Mouse (Mus musculus) stomach, embryonic 16.5 days (tissue): ENCODE results near the gene Ankrd2. TPM values are rescaled to one million over a fixed set of nuclear protein-coding genes. Genes with fewer than 3 reads are reported as not detected.

Source experiments
- ATAC-seq: fragments of 200-750 bp; cut with Nextera tagmentation; 2 replicates; pipeline ENCODE4 v1.8.0; 2017; ENCODE audit warnings: moderate number of reproducible peaks, moderate TSS enrichment; ENCODE audit not compliant: insufficient read depth, low FRiP score
- H3K27ac ChIP-seq: fragments of 300-500 bp; sonication (generic); 2 replicates; pipeline ENCODE4 v1.5.1; 2014; ENCODE audit warnings: low read length
- H3K27me3 ChIP-seq: fragments of 300-500 bp; sonication (generic); 2 replicates; pipeline ENCODE4 v1.6.1; 2014; ENCODE audit warnings: low read length, control low read depth, mixed read lengths; ENCODE audit not compliant: control insufficient read depth, insufficient read depth
- H3K36me3 ChIP-seq: fragments of 300-500 bp; sonication (generic); 2 replicates; pipeline ENCODE4 v1.6.1; 2014; ENCODE audit warnings: low read length; ENCODE audit not compliant: control insufficient read depth, insufficient read depth
- H3K4me1 ChIP-seq: fragments of 300-500 bp; sonication (generic); 2 replicates; pipeline ENCODE4 v1.6.1; 2014; ENCODE audit warnings: low read length, control low read depth, mixed read lengths; ENCODE audit not compliant: control insufficient read depth, insufficient read depth
- H3K4me2 ChIP-seq: fragments of 300-500 bp; sonication (generic); 2 replicates; pipeline ENCODE4 v1.6.1; 2014; ENCODE audit warnings: low read depth, low read length, mixed read lengths
- H3K4me3 ChIP-seq: fragments of 300-500 bp; sonication (generic); replicated peaks from 2 replicates; pipeline ENCODE4 v1.5.1; 2014; ENCODE audit warnings: mild to moderate bottlenecking, low read length
- H3K9ac ChIP-seq: fragments of 300-500 bp; sonication (generic); 2 replicates; pipeline ENCODE4 v1.6.1; 2014; ENCODE audit warnings: low read length
- H3K9me3 ChIP-seq: fragments of 300-500 bp; sonication (generic); replicated peaks from 2 replicates; pipeline ENCODE4 v1.6.1; 2016; ENCODE audit warnings: low read length, control low read depth; ENCODE audit not compliant: control insufficient read depth
- WGBS: fragments of 180-500 bp; shearing (Covaris S2); extraction: QIAGEN DNeasy Blood & Tissue Kit; methylation state at CpG from one replicate; pipeline ENCODE4 v1.1.7; 2014; 5-methylcytosine and 5-hydroxymethylcytosine counted together
- polyA plus RNA-seq: library from polyadenylated mRNA; unstranded; fragments of >200 nt; fragmentation: Nextera tagmentation; extraction: Ambion mirVana; gene quantifications from 2 replicates; pipeline ENCODE4 v1.2.1, GENCODE M21; 2015

The Ankrd2 gene
- polyA plus RNA-seq, 1 experiment from 2014 or later = 0.84 TPM

GRCm38 (mm10) chr19:42037167-42037702 is 1.4 kb downstream of the Ankrd2 start:
- no peaks in the 10 kb centered on the region for H3K27me3 ChIP-seq
- no peak overlapping the region for H3K9ac ChIP-seq
- ATAC-seq = no peak
- H3K4me3 ChIP-seq = no peak overlapping the region
- WGBS = 58% methylated on average over 11 of the region's 11 CpGs
- H3K4me1 ChIP-seq = peaks cover 16% of the 10 kb centered on the region; the same call in 1 of the 2 replicates
- H3K27ac ChIP-seq = no peak overlapping the region
- H3K36me3 ChIP-seq = 0 out of 2 replicates have a peak, but pooled peaks cover 7% of the 10 kb centered on the region
- no peaks in the 10 kb centered on the region for H3K9me3 ChIP-seq
- no peak overlapping the region for H3K4me2 ChIP-seq

GRCm38 (mm10) chr19:42038310-42038709 is 2.5 kb downstream of the Ankrd2 start:
- Histone ChIP-seq H3K9me3 (no peaks in the 10 kb centered on the region), H3K4me2 (no peak overlapping the region), H3K27me3 (no peaks in the 10 kb centered on the region), H3K4me3 (no peak overlapping the region), H3K4me1 (peaks cover 16% of the 10 kb centered on the region; the same call in 1 of the 2 replicates), H3K27ac (no peak overlapping the region), H3K36me3 (0 out of 2 replicates have a peak, but pooled peaks cover 7% of the 10 kb centered on the region), H3K9ac (no peak overlapping the region)
- WGBS = 84% methylated on average over 12 of the region's 12 CpGs
- no peak for ATAC-seq

- 94% methylated on average over 6 of the region's 6 CpGs for WGBS
- no peak for ATAC-seq
- no peak overlapping the region for H3K4me2 ChIP-seq
Measured at GRCm38 (mm10) chr19:42043988-42044387, 8.2 kb downstream of the Ankrd2 start.

GRCm38 (mm10) chr19:42045269-42046102 is 9.7 kb downstream of the Ankrd2 start, which contains the start of gene Hoga1:
Hoga1 (plus strand) TSS chr19:42045610.
- ATAC-seq = peak; percentile 91
- WGBS = 19% methylated on average over 23 of the region's 23 CpGs
- Histone ChIP-seq H3K36me3 (no peaks in the 10 kb centered on the region), H3K9me3 (no peaks in the 10 kb centered on the region), H3K4me2 (peak within 1 kb of the TSS; percentile 73), H3K27me3 (no peaks in the 10 kb centered on the region), H3K9ac (peak within 1 kb of the TSS; percentile 58), H3K4me1 (peaks cover 8% of the 10 kb centered on the region; the same call in 1 of the 2 replicates), H3K4me3 (peak within 1 kb of the TSS; percentile 42), H3K27ac (no peak within 1 kb of the TSS)

More at GRCm38 (mm10) chr19:42043988-42044387, 8.2 kb downstream of the Ankrd2 start:
- Histone ChIP-seq H3K4me1 (peaks cover 8% of the 10 kb centered on the region; the same call in 1 of the 2 replicates), H3K9me3 (no peaks in the 10 kb centered on the region), H3K27ac (no peak overlapping the region), H3K36me3 (no peaks in the 10 kb centered on the region), H3K9ac (no peak overlapping the region), H3K27me3 (no peaks in the 10 kb centered on the region), H3K4me3 (no peak overlapping the region)

- H3K4me3 ChIP-seq = no peak overlapping the region
- WGBS = 80% methylated on average over 1 of the region's 1 CpGs
- H3K4me2 ChIP-seq = no peak overlapping the region
- ATAC-seq = no peak
- no peak overlapping the region for H3K9ac ChIP-seq
- no peaks in the 10 kb centered on the region for H3K27me3 ChIP-seq
- H3K4me1 ChIP-seq = peaks cover 8% of the 10 kb centered on the region; the same call in 1 of the 2 replicates
- no peak overlapping the region for H3K27ac ChIP-seq
- H3K36me3 ChIP-seq = no peaks in the 10 kb centered on the region
- no peaks in the 10 kb centered on the region for H3K9me3 ChIP-seq
Measured at GRCm38 (mm10) chr19:42050251-42050650, 14.5 kb downstream of the Ankrd2 start.

- Histone ChIP-seq H3K4me1 (no peaks in the 10 kb centered on the region), H3K9ac (no peak overlapping the region), H3K4me3 (no peak overlapping the region), H3K9me3 (no peaks in the 10 kb centered on the region), H3K4me2 (no peak overlapping the region), H3K27ac (no peak overlapping the region), H3K27me3 (no peaks in the 10 kb centered on the region), H3K36me3 (no peaks in the 10 kb centered on the region)
- ATAC-seq = no peak
- 86% methylated on average over 3 of the region's 3 CpGs for WGBS
Measured at GRCm38 (mm10) chr19:42051351-42051750, 15.6 kb downstream of the Ankrd2 start.

- Histone ChIP-seq H3K9me3 (no peaks in the 10 kb centered on the region), H3K36me3 (no peaks in the 10 kb centered on the region), H3K4me2 (no peak within 1 kb of the TSS), H3K27me3 (no peaks in the 10 kb centered on the region), H3K4me3 (no peak within 1 kb of the TSS), H3K9ac (no peak within 1 kb of the TSS), H3K4me1 (no peaks in the 10 kb centered on the region), H3K27ac (no peak within 1 kb of the TSS)
- WGBS = 74% methylated on average over 4 of the region's 4 CpGs
- no peak for ATAC-seq
Measured at GRCm38 (mm10) chr19:42051948-42052347, 16.1 kb downstream of the Ankrd2 start, which contains the start of gene 4933411K16Rik. 4933411K16Rik (plus strand) TSS chr19:42052248.

- no peaks in the 10 kb centered on the region for H3K27me3 ChIP-seq
- no peak overlapping the region for H3K4me3 ChIP-seq
- no peaks in the 10 kb centered on the region for H3K9me3 ChIP-seq
- H3K36me3 ChIP-seq = no peaks in the 10 kb centered on the region
- WGBS = 73% methylated on average over 6 of the region's 6 CpGs
- H3K9ac ChIP-seq = no peak overlapping the region
- H3K27ac ChIP-seq = no peak overlapping the region
- no peak for ATAC-seq
- H3K4me1 ChIP-seq = no peaks in the 10 kb centered on the region
- H3K4me2 ChIP-seq = no peak overlapping the region
Measured at GRCm38 (mm10) chr19:42054255-42054654, 18.5 kb downstream of the Ankrd2 start.

GRCm38 (mm10) chr19:42055881-42056280 is 20.1 kb downstream of the Ankrd2 start:
- H3K36me3 ChIP-seq = no peaks in the 10 kb centered on the region
- no peak overlapping the region for H3K27ac ChIP-seq
- H3K9ac ChIP-seq = no peak overlapping the region
- no peak for ATAC-seq
- no peak overlapping the region for H3K4me3 ChIP-seq
- no peaks in the 10 kb centered on the region for H3K4me1 ChIP-seq
- no peaks in the 10 kb centered on the region for H3K9me3 ChIP-seq
- WGBS = 84% methylated on average over 2 of the region's 2 CpGs
- H3K4me2 ChIP-seq = no peak overlapping the region
- no peaks in the 10 kb centered on the region for H3K27me3 ChIP-seq
